Mouse (Mus musculus) olfactory bulb, adult 2 months (tissue): ENCODE results near the gene Nkpd1.

Source experiments
- CTCF ChIP-seq: fragments of 200-500 bp; IDR thresholded peaks from 2 replicates; pipeline ENCODE4 v1.5.1; 2012; ENCODE audit warnings: low read depth, mild to moderate bottlenecking, low read length, moderate library complexity; ENCODE audit not compliant: insufficient read depth
- POLR2A ChIP-seq: fragments of 200-500 bp; IDR thresholded peaks from 2 replicates; pipeline ENCODE4 v1.6.1; 2012; ENCODE audit warnings: mild to moderate bottlenecking, low read depth, low read length, moderate library complexity; ENCODE audit not compliant: insufficient read depth

- TF ChIP-seq CTCF (no peak), POLR2A (no peak)
Measured at GRCm38 (mm10) chr7:19512353-19512752, 5.3 kb upstream of the Nkpd1 start.
